Mouse (Mus musculus) midbrain, postnatal 0 days (tissue): ENCODE measurements around the gene Gm20715. TPM values are rescaled to one million over a fixed set of nuclear protein-coding genes. Genes with fewer than 3 reads are reported as not detected.
"Not testable (repeated sequence)": the region's sequence is repeated elsewhere in the genome, so short reads cannot be mapped to it uniquely, and the experiment has no call there.

ENCODE experiments used
- ATAC-seq: fragments of 200-750 bp; cut with Nextera tagmentation; 2 replicates; pipeline ENCODE4 v1.8.0; 2017; ENCODE audit warnings: moderate number of reproducible peaks, mild to moderate bottlenecking, moderate TSS enrichment, moderate library complexity; ENCODE audit not compliant: low FRiP score
- DNase-seq: peaks from one replicate; pipeline ENCODE4 v3.0.0-alpha.2; 2015; ENCODE audit warnings: low spot score
- H3K27ac ChIP-seq: fragments of 300-500 bp; sonication (generic); 2 replicates; pipeline ENCODE4 v1.5.1; 2014; ENCODE audit warnings: low read depth, mild to moderate bottlenecking, low read length, mixed read lengths
- H3K27me3 ChIP-seq: fragments of 300-500 bp; sonication (generic); 2 replicates; pipeline ENCODE4 v1.6.1; 2014; ENCODE audit warnings: low read length, control low read depth, mixed read lengths; ENCODE audit not compliant: insufficient read depth
- H3K36me3 ChIP-seq: fragments of 300-500 bp; sonication (generic); 2 replicates; pipeline ENCODE4 v1.6.1; 2014; ENCODE audit warnings: low read length, control low read depth, mixed read lengths; ENCODE audit not compliant: insufficient read depth
- H3K4me1 ChIP-seq: fragments of 300-500 bp; sonication (generic); 2 replicates; pipeline ENCODE4 v1.6.1; 2014; ENCODE audit warnings: mild to moderate bottlenecking, control low read depth, antibody characterized with exemption, low read length, mixed read lengths; ENCODE audit not compliant: insufficient read depth
- H3K4me2 ChIP-seq: fragments of 300-500 bp; sonication (generic); 2 replicates; pipeline ENCODE4 v1.6.1; 2014; ENCODE audit warnings: low read depth, mild to moderate bottlenecking, low read length, mixed read lengths; ENCODE audit not compliant: poor library complexity, severe bottlenecking
- H3K4me3 ChIP-seq: fragments of 300-500 bp; sonication (generic); 2 replicates; pipeline ENCODE4 v1.5.1; 2014; ENCODE audit warnings: low read depth, mild to moderate bottlenecking, low read length, moderate library complexity
- H3K9ac ChIP-seq: fragments of 300-500 bp; sonication (generic); replicated peaks from 2 replicates; pipeline ENCODE4 v1.6.1; 2014; ENCODE audit warnings: mild to moderate bottlenecking, low read length, moderate library complexity, mixed read lengths; ENCODE audit not compliant: poor library complexity, severe bottlenecking
- H3K9me3 ChIP-seq: fragments of 300-500 bp; sonication (generic); 2 replicates; pipeline ENCODE4 v1.6.1; 2016; ENCODE audit warnings: low read length, control low read depth
- CTCF ChIP-seq: IDR thresholded peaks from 2 replicates; pipeline ENCODE4 v1.5.1; 2016; ENCODE audit warnings: antibody characterized with exemption, mild to moderate bottlenecking
- WGBS: fragments of 180-500 bp; shearing (Covaris S2); extraction: QIAGEN DNeasy Blood & Tissue Kit; methylation state at CpG from one replicate; pipeline ENCODE4 v1.1.7; 2014; 5-methylcytosine and 5-hydroxymethylcytosine counted together
- polyA plus RNA-seq: library from polyadenylated mRNA; unstranded; fragments of >200 nt; fragmentation: Nextera tagmentation; extraction: Ambion mirVana; gene quantifications from 2 replicates; pipeline ENCODE4 v1.2.1, GENCODE M21; 2015
- total RNA-seq: library from RNA; depleted of rRNA; stranded (reverse); fragments of >200 nt; gene quantifications from 2 replicates; pipeline ENCODE4 v1.2.3, GENCODE M21; 2014

Gm20715 gene
- total and polyA plus RNA-seq, 2 experiments from 2014 or later: 0.77 TPM; not detected in 1

GRCm38 (mm10) chr7:6441173-6441572 lies 31.1 kb downstream of the Gm20715 start:
- H3K27ac ChIP-seq: no peak overlapping the region
- no peaks in the 10 kb centered on the region for H3K4me1 ChIP-seq
- TF ChIP-seq CTCF: no peak
- H3K9me3 ChIP-seq: no peaks in the 10 kb centered on the region
- DNase-seq (no peak), ATAC-seq (no peak)
- H3K36me3 ChIP-seq: no peaks in the 10 kb centered on the region
- no peak overlapping the region for H3K4me3 ChIP-seq
- H3K9ac ChIP-seq: no peak overlapping the region
- H3K27me3 ChIP-seq: no peaks in the 10 kb centered on the region
- WGBS: 40% methylated on average over 2 of the region's 2 CpGs
- H3K4me2 ChIP-seq: no peak overlapping the region

- Histone ChIP-seq H3K9me3 (no peaks in the 10 kb centered on the region), H3K9ac (no peak overlapping the region), H3K4me3 (no peak overlapping the region), H3K27me3 (no peaks in the 10 kb centered on the region), H3K36me3 (no peaks in the 10 kb centered on the region), H3K4me2 (no peak overlapping the region), H3K4me1 (no peaks in the 10 kb centered on the region), H3K27ac (no peak overlapping the region)
- no peak for TF ChIP-seq CTCF
- WGBS: 91% methylated on average over 5 of the region's 5 CpGs
- no peak for ATAC-seq
- no peak for DNase-seq
Observed at GRCm38 (mm10) chr7:6447771-6448170, 37.7 kb downstream of the Gm20715 start.

GRCm38 (mm10) chr7:6455868-6456267 lies 45.8 kb downstream of the Gm20715 start, which contains the start of gene Olfr1336:
Olfr1336 (plus strand) TSS chr7:6456168.
- Histone ChIP-seq H3K27me3 (no peaks in the 10 kb centered on the region), H3K36me3 (no peaks in the 10 kb centered on the region), H3K9ac (no peak within 1 kb of the TSS), H3K27ac (no peak within 1 kb of the TSS), H3K4me1 (no peaks in the 10 kb centered on the region), H3K4me2 (no peak within 1 kb of the TSS), H3K4me3 (no peak within 1 kb of the TSS), H3K9me3 (no peaks in the 10 kb centered on the region)
- no peak for TF ChIP-seq CTCF
- DNase-seq: no peak
- ATAC-seq: no peak

GRCm38 (mm10) chr7:6456399-6456798 lies 46.3 kb downstream of the Gm20715 start:
- ATAC-seq: no peak
- TF ChIP-seq CTCF: no peak
- 51% methylated on average over 3 of the region's 3 CpGs for WGBS
- H3K9ac ChIP-seq: no peak overlapping the region
- DNase-seq: no peak
- no peak overlapping the region for H3K27ac ChIP-seq
- no peaks in the 10 kb centered on the region for H3K4me1 ChIP-seq
- H3K36me3 ChIP-seq: no peaks in the 10 kb centered on the region
- H3K27me3 ChIP-seq: no peaks in the 10 kb centered on the region
- no peaks in the 10 kb centered on the region for H3K9me3 ChIP-seq
- H3K4me2 ChIP-seq: no peak overlapping the region
- H3K4me3 ChIP-seq: no peak overlapping the region

GRCm38 (mm10) chr7:6466951-6467350 lies 56.9 kb downstream of the Gm20715 start, which contains the start of gene Olfr1346:
Olfr1346 (plus strand) TSS chr7:6467101.
- Histone ChIP-seq H3K4me3 (no peak within 1 kb of the TSS), H3K27ac (no peak within 1 kb of the TSS), H3K27me3 (no peaks in the 10 kb centered on the region), H3K4me2 (no peak within 1 kb of the TSS), H3K9me3 (no peaks in the 10 kb centered on the region), H3K36me3 (no peaks in the 10 kb centered on the region), H3K4me1 (no peaks in the 10 kb centered on the region), H3K9ac (no peak within 1 kb of the TSS)
- TF ChIP-seq CTCF: no peak
- DNase-seq: no peak
- ATAC-seq: no peak

GRCm38 (mm10) chr7:6477633-6478032 lies 67.6 kb downstream of the Gm20715 start:
- not testable (repeated sequence) for H3K4me3 ChIP-seq, DNase-seq, H3K9ac ChIP-seq, H3K4me1 ChIP-seq, H3K9me3 ChIP-seq, H3K4me2 ChIP-seq, H3K27me3 ChIP-seq, ATAC-seq, H3K27ac ChIP-seq, H3K36me3 ChIP-seq
- 82% methylated on average over 2 of the region's 2 CpGs for WGBS
